Mouse (Mus musculus) bone marrow, adult 2 months (tissue): ENCODE results near the gene Cdc26.

ENCODE experiments used
- CTCF ChIP-seq: fragments of 200-500 bp; IDR thresholded peaks from 2 replicates; pipeline ENCODE4 v1.5.1; 2011; ENCODE audit warnings: low read length, control low read depth; ENCODE audit not compliant: control insufficient read depth, insufficient read depth
- POLR2A ChIP-seq: fragments of 200-500 bp; IDR thresholded peaks from 2 replicates; pipeline ENCODE4 v1.6.1; 2011; ENCODE audit warnings: low read depth, mild to moderate bottlenecking, control low read depth, low read length, borderline replicate concordance; ENCODE audit not compliant: control insufficient read depth

DNA sequence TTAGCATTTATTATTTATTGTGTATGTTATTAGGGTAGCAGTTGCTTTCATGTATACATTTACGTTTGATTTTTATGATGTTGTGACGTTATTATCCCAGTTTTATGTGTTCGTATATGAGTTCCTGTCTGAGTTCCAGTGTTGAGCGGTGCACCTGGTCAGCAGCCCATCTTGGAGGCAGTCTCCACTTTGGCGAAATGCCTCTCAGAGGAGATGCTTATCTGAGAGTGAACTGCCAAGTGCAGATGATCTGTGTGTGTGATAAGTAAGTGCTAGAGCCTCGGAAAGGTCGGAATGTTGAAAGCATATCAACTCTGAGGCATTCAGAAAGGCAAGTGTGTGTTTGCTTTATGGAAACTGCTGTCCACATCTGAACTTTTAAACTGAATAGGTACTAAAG is 34.8 kb downstream of the Cdc26 start:
- TF ChIP-seq POLR2A (no peak), CTCF (no peak)
